Mouse (Mus musculus) liver, embryonic 11.5 days (tissue): ENCODE results near the gene Plxnb2. TPM values are rescaled to one million over a fixed set of nuclear protein-coding genes. Genes with fewer than 3 reads are reported as not detected.

Source experiments
- ATAC-seq: fragments of 200-750 bp; cut with Nextera tagmentation; replicated peaks from 2 replicates; pipeline ENCODE4 v1.8.0; 2017; ENCODE audit warnings: moderate number of reproducible peaks, mild to moderate bottlenecking, moderate TSS enrichment, moderate library complexity; ENCODE audit not compliant: low FRiP score
- DNase-seq: peaks from one replicate; pipeline ENCODE4 v3.0.0-alpha.2; 2017; ENCODE audit warnings: low spot score
- H3K27ac ChIP-seq: fragments of 300-500 bp; sonication (generic); 2 replicates; pipeline ENCODE4 v1.5.1; 2014; ENCODE audit warnings: mild to moderate bottlenecking, low read depth, low read length, control low read depth
- H3K27me3 ChIP-seq: fragments of 300-500 bp; sonication (generic); replicated peaks from 2 replicates; pipeline ENCODE4 v1.6.1; 2014; ENCODE audit warnings: low read length, mixed read lengths; ENCODE audit not compliant: control insufficient read depth, insufficient read depth
- H3K36me3 ChIP-seq: fragments of 300-500 bp; sonication (generic); 2 replicates; pipeline ENCODE4 v1.6.1; 2014; ENCODE audit warnings: mild to moderate bottlenecking, low read length, moderate library complexity, mixed read lengths; ENCODE audit not compliant: control insufficient read depth, insufficient read depth
- H3K4me1 ChIP-seq: fragments of 300-500 bp; sonication (generic); replicated peaks from 2 replicates; pipeline ENCODE4 v1.6.1; 2014; ENCODE audit warnings: low read length, mixed read lengths; ENCODE audit not compliant: control insufficient read depth, insufficient read depth
- H3K4me2 ChIP-seq: fragments of 300-500 bp; sonication (generic); 2 replicates; pipeline ENCODE4 v1.6.1; 2014; ENCODE audit warnings: mild to moderate bottlenecking, control low read depth, moderate library complexity
- H3K4me3 ChIP-seq: fragments of 300-500 bp; sonication (generic); 2 replicates; pipeline ENCODE4 v1.5.1; 2014; ENCODE audit warnings: low read depth, low read length, control low read depth
- H3K9ac ChIP-seq: fragments of 300-500 bp; sonication (generic); 2 replicates; pipeline ENCODE4 v1.6.1; 2014; ENCODE audit warnings: low read depth, low read length, control low read depth
- H3K9me3 ChIP-seq: fragments of 300-500 bp; sonication (generic); 2 replicates; pipeline ENCODE4 v1.6.1; 2016; ENCODE audit warnings: low read length, inconsistent platforms, mixed read lengths; ENCODE audit not compliant: control insufficient read depth
- WGBS: fragments of 180-500 bp; shearing (Covaris S2); extraction: QIAGEN DNeasy Blood & Tissue Kit; methylation state at CpG from one replicate; pipeline ENCODE4 v1.1.7; 2014; 5-methylcytosine and 5-hydroxymethylcytosine counted together
- polyA plus RNA-seq: library from polyadenylated mRNA; unstranded; fragments of >200 nt; fragmentation: Nextera tagmentation; extraction: Ambion mirVana; gene quantifications from 2 replicates; pipeline ENCODE4 v1.2.1, GENCODE M21; 2014

Gene Plxnb2
- 70.5 and 78.3 TPM in 2 replicates for polyA plus RNA-seq

GRCm38 (mm10) chr15:89180571-89181229 lies at the start of gene Plxnb2:
Gene Plxnb2, minus strand, starts transcription at chr15:89180788.
- Histone ChIP-seq H3K36me3 (peaks cover 3% of the 10 kb centered on the region; the same call in 1 of the 2 replicates), H3K4me2 (peak within 1 kb of the TSS; percentile 74), H3K27me3 (peaks cover 22% of the 10 kb centered on the region), H3K9me3 (no peaks in the 10 kb centered on the region), H3K4me3 (peak within 1 kb of the TSS; percentile 64), H3K27ac (peak within 1 kb of the TSS; percentile 89), H3K9ac (peak within 1 kb of the TSS; percentile 57), H3K4me1 (peaks cover 38% of the 10 kb centered on the region)
- ATAC-seq = peak; percentile 71
- WGBS = 1% methylated on average over 58 of the region's 72 CpGs
- DNase-seq = peak; percentile 82

- H3K27me3 ChIP-seq = no peaks in the 10 kb centered on the region
- peak overlapping the region; percentile 85 for H3K4me2 ChIP-seq
- H3K9ac ChIP-seq = peak overlapping the region; percentile 60
- H3K4me3 ChIP-seq = peak overlapping the region; percentile 17; the same call in 1 of the 2 replicates
- H3K36me3 ChIP-seq = peaks cover 6% of the 10 kb centered on the region; the same call in 1 of the 2 replicates
- no peaks in the 10 kb centered on the region for H3K9me3 ChIP-seq
- no peak for DNase-seq
- peak; percentile 84 for ATAC-seq
- 35% methylated on average over 2 of the region's 2 CpGs for WGBS
- H3K27ac ChIP-seq = peak overlapping the region; percentile 99
- H3K4me1 ChIP-seq = peaks cover 32% of the 10 kb centered on the region
Observed at GRCm38 (mm10) chr15:89215611-89216233, 35.1 kb upstream of the Plxnb2 start.

- Histone ChIP-seq H3K27ac (peak overlapping the region; percentile 99), H3K9ac (no peak overlapping the region), H3K4me2 (peak overlapping the region; percentile 85), H3K9me3 (no peaks in the 10 kb centered on the region), H3K4me3 (no peak overlapping the region), H3K27me3 (no peaks in the 10 kb centered on the region), H3K4me1 (peaks cover 32% of the 10 kb centered on the region), H3K36me3 (peaks cover 6% of the 10 kb centered on the region; the same call in 1 of the 2 replicates)
- no peak for ATAC-seq
- 94% methylated on average over 3 of the region's 3 CpGs for WGBS
- DNase-seq = no peak
Observed at GRCm38 (mm10) chr15:89214953-89215352, 34.4 kb upstream of the Plxnb2 start.

GRCm38 (mm10) chr15:89213517-89213916 lies 32.9 kb upstream of the Plxnb2 start:
- Histone ChIP-seq H3K4me3 (0 out of 2 replicates have a peak overlapping the region, but pooled peaks have one; percentile 18), H3K36me3 (peaks cover 6% of the 10 kb centered on the region; the same call in 1 of the 2 replicates), H3K27ac (peak overlapping the region; percentile 99; the same call in 1 of the 2 replicates), H3K9ac (peak overlapping the region; percentile 10; the same call in 1 of the 2 replicates), H3K4me1 (peaks cover 32% of the 10 kb centered on the region), H3K27me3 (no peaks in the 10 kb centered on the region), H3K4me2 (peak overlapping the region; percentile 85), H3K9me3 (no peaks in the 10 kb centered on the region)
- DNase-seq (no peak), ATAC-seq (no peak)
- 67% methylated on average over 3 of the region's 3 CpGs for WGBS

- peak overlapping the region; percentile 98 for H3K27ac ChIP-seq
Observed at GRCm38 (mm10) chr15:89212495-89212894, 31.9 kb upstream of the Plxnb2 start.

GRCm38 (mm10) chr15:89211716-89212461 lies 31.3 kb upstream of the Plxnb2 start:
- peak overlapping the region; percentile 99 for H3K9ac ChIP-seq
- peak overlapping the region; percentile 99 for H3K4me3 ChIP-seq
- peak; percentile 65 for DNase-seq
- peak overlapping the region; percentile 85 for H3K4me2 ChIP-seq
- peaks cover 4% of the 10 kb centered on the region; the same call in 1 of the 2 replicates for H3K36me3 ChIP-seq
- 3% methylated on average over 34 of the region's 35 CpGs for whole genome bisulfite sequencing
- peaks cover 32% of the 10 kb centered on the region for H3K4me1 ChIP-seq
- no peaks in the 10 kb centered on the region for H3K9me3 ChIP-seq
- peak; percentile 53 for ATAC-seq
- no peaks in the 10 kb centered on the region for H3K27me3 ChIP-seq
- peak overlapping the region; percentile 98 for H3K27ac ChIP-seq

More at GRCm38 (mm10) chr15:89212495-89212894, 31.9 kb upstream of the Plxnb2 start:
- no peak for DNase-seq
- Histone ChIP-seq H3K9me3 (no peaks in the 10 kb centered on the region), H3K4me1 (peaks cover 32% of the 10 kb centered on the region), H3K27me3 (no peaks in the 10 kb centered on the region), H3K9ac (peak overlapping the region; percentile 99), H3K36me3 (peaks cover 6% of the 10 kb centered on the region; the same call in 1 of the 2 replicates), H3K4me2 (peak overlapping the region; percentile 85), H3K4me3 (peak overlapping the region; percentile 99)
- 59% methylated on average over 6 of the region's 6 CpGs for WGBS
- no peak for ATAC-seq

GRCm38 (mm10) chr15:89210915-89211715 lies 30.5 kb upstream of the Plxnb2 start, which contains the start of gene Ppp6r2:
Gene Ppp6r2, plus strand, starts transcription at chr15:89211553.
- DNase-seq (peak; percentile 84), ATAC-seq (peak; percentile 66)
- Histone ChIP-seq H3K4me1 (peaks cover 28% of the 10 kb centered on the region), H3K9ac (peak within 1 kb of the TSS; percentile 99), H3K27ac (peak within 1 kb of the TSS; percentile 98), H3K27me3 (no peaks in the 10 kb centered on the region), H3K4me3 (peak within 1 kb of the TSS; percentile 99), H3K36me3 (no peaks in the 10 kb centered on the region), H3K4me2 (peak within 1 kb of the TSS; percentile 85), H3K9me3 (no peaks in the 10 kb centered on the region)
- 3% methylated on average over 61 of the region's 73 CpGs for WGBS
